Mouse (Mus musculus) CH12.LX (cell line): ENCODE results near the gene 1700003H04Rik.

Source experiments
- CTCF ChIP-seq, 2 experiments: IDR thresholded peaks in 1 of 2; conservative IDR thresholded peaks in 1 of 2; 2 replicates each; pipeline ENCODE4 v1.5.1; 2011 to 2012; ENCODE audit warnings: low read depth in 2 of 2, low read length in 2 of 2, improper control_type of control experiment in 1 of 2, inconsistent platforms in 1 of 2, mild to moderate bottlenecking in 1 of 2, moderate library complexity in 1 of 2
- EP300 ChIP-seq: IDR thresholded peaks from 2 replicates; pipeline ENCODE4 v1.6.1; 2011; ENCODE audit warnings: low read length, improper control_type of control experiment
- MAX ChIP-seq: IDR thresholded peaks from 2 replicates; pipeline ENCODE4 v1.6.1; 2011; ENCODE audit warnings: low read length, improper control_type of control experiment
- MAZ ChIP-seq: IDR thresholded peaks from 2 replicates; pipeline ENCODE4 v1.6.1; 2012; ENCODE audit warnings: low read depth, mild to moderate bottlenecking, inconsistent platforms, low read length, improper control_type of control experiment, moderate library complexity
- TCF12 ChIP-seq: IDR thresholded peaks from 2 replicates; pipeline ENCODE4 v1.6.1; 2014; ENCODE audit warnings: low read depth, mild to moderate bottlenecking, inconsistent platforms, low read length, improper control_type of control experiment
- ZNF384 ChIP-seq: IDR thresholded peaks from 2 replicates; pipeline ENCODE4 v1.6.1; 2012; ENCODE audit warnings: low read depth, low read length, improper control_type of control experiment, inconsistent platforms

GRCm38 (mm10) chr3:124548898-124549297, 32.0 kb downstream of the 1700003H04Rik start:
- TF ChIP-seq EP300 (no peak), TCF12 (no peak), MAX (no peak), ZNF384 (no peak), CTCF (conservative IDR thresholded peaks at IDR 0.05 in 1 of 2, IDR thresholded peaks at IDR 0.05 in 1 of 2; ENCODE audit: low read depth in 2 of 2, low read length in 2 of 2) (no peak), MAZ (no peak)
